Mouse (Mus musculus) layer of hippocampus, adult 6 months (tissue): Measurements from ENCODE around the gene Zfp286. TPM values are rescaled to one million over a fixed set of nuclear protein-coding genes. Genes with fewer than 3 reads are reported as not detected.

Experiments
- long read RNA-seq, 2 experiments: library from polyadenylated mRNA; unstranded; transcript quantifications; one replicate each; pipeline ENCODE4 v2.0.0; 2019 to 2020
- polyA plus RNA-seq: library from polyadenylated mRNA; unstranded; fragments of <200 nt; fragmentation: Nextera tagmentation; gene quantifications from 2 replicates; pipeline ENCODE4 v1.2.3, GENCODE M21; 2021

The Zfp286 gene
- polyA plus RNA-seq, result 12.8 and 14.7 TPM in 2 replicates
- long read RNA-seq, experiment 1, transcript Zfp286-202 (6 exons, 1,979 nt), result minor isoform, 7 of 33 reads
- long read RNA-seq, experiment 1, transcript Zfp286-201 (6 exons, 3,051 nt), result major isoform, 10 of 33 reads
- long read RNA-seq, experiment 1, partial matches to known transcripts, result 1 of 33 reads
- long read RNA-seq, experiment 1, other reads (novel, unspliced or antisense), result 14 of 33 reads
- long read RNA-seq, experiment 2, transcript Zfp286-202 (6 exons, 1,979 nt), result minor isoform, 34 of 114 reads
- long read RNA-seq, experiment 2, transcript Zfp286-201 (6 exons, 3,051 nt), result major isoform, 38 of 114 reads
- long read RNA-seq, experiment 2, partial matches to known transcripts, result 6 of 114 reads
- long read RNA-seq, experiment 2, other reads (novel, unspliced or antisense), result 28 of 114 reads

GRCm38 (mm10) chr11:62788935-62789616 is at the start of gene Zfp286:
Zfp286 (minus strand) TSS chr11:62789462.

GRCm38 (mm10) chr11:62820059-62820541 is 30.8 kb upstream of the Zfp286 start, which contains the start of gene Trim16:
Trim16 (plus strand) TSS chr11:62820231.

GRCm38 (mm10) chr11:62752780-62753179 is 36.5 kb downstream of the Zfp286 start, which contains the start of gene Gm10428:
Gm10428 (plus strand) TSS chr11:62753100.

GRCm38 (mm10) chr11:62731311-62732021 is 57.8 kb downstream of the Zfp286 start, which contains the start of gene Zfp287:
Zfp287 (minus strand) TSS chr11:62731905.

Other genes with a start within 250 kb of the Zfp286 start
- gene Ubb, start 238.3 kb downstream of the Zfp286 start, polyA plus RNA-seq, result 4,092 and 4,221 TPM in 2 replicates
- gene Trpv2, start 215.0 kb downstream of the Zfp286 start, polyA plus RNA-seq, result 9.5 and 10.0 TPM in 2 replicates
- gene Lrrc75a, start 140.9 kb downstream of the Zfp286 start, polyA plus RNA-seq, result 1.7 and 1.8 TPM in 2 replicates
- 38.2 and 53.6 TPM in 2 replicates for gene Mmgt2, start 140.8 kb downstream of the Zfp286 start, polyA plus RNA-seq
- gene Zfp287, start 57.6 kb downstream of the Zfp286 start, polyA plus RNA-seq, result 4.2 and 5.2 TPM in 2 replicates
- not detected in 2 replicates for gene Gm10428, start 36.4 kb downstream of the Zfp286 start, polyA plus RNA-seq
- gene Trim16, start 30.8 kb upstream of the Zfp286 start, polyA plus RNA-seq, result 0.79 and 0.89 TPM in 2 replicates
- 0.14 and 0.25 TPM in 2 replicates for gene Fbxw10, start 57.6 kb upstream of the Zfp286 start, polyA plus RNA-seq
- gene Tvp23b, start 90.0 kb upstream of the Zfp286 start, polyA plus RNA-seq, result 47.4 and 60.1 TPM in 2 replicates
- gene Cdrt4, start 161.7 kb upstream of the Zfp286 start, polyA plus RNA-seq, result 0.21 TPM in 1 of 2 replicates, not detected in the other